Mouse (Mus musculus): ENCODE data around the gene Atp5e. TPM values are rescaled to one million over a fixed set of nuclear protein-coding genes. Genes with fewer than 3 reads are reported as not detected.

The Atp5e gene
- 953 and 1,053 TPM in 2 replicates for polyA plus RNA-seq (2014; fragmentation: Nextera tagmentation; extraction: Ambion mirVana)

DNA sequence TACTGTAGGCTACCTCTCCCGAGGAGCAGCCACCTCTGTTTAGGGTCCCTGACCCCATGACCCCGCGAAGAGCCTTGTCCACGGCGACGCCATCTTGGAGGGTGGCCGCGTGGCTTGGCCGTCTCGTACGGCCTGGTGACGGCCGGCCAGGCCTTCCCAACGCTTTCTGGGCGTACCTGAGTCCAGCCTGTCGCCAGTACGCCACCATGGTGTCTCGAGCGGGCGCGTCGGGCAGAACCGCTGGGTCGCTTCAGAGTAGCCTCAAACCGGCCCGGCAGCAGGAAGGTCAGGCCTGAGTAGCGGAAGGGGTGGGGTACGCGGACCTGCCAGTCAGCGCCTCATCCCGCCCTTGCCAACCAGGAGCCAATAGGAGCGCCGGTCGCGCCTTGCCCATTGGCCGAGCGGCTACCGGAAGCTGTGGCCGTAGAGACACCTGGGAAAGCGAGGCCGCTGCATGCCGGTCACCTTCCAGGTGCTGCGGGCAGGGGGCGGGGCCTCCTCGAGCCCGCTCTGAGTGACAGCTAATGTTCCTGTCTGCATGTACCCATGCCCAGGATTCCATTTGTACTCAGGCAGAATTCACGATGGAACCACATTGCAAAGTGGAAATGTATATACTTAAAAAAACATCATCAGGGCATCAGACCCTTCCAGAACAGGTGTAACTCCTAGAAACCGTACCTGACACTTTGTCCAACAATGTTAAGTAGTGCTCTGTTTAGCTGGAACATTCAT lies at the start of gene Atp5e:
Gene Atp5e, minus strand, starts transcription at position 317 of the 735 bp plus-strand sequence.
- H3K4me3 ChIP-seq (ENCODE audit: low read depth, low read length) = peak within 1 kb of the TSS; percentile 77
- H3K4me1 ChIP-seq (ENCODE audit: control insufficient read depth, insufficient read depth, low read length) = peaks cover 5% of the 10 kb centered on the region
- H3K36me3 ChIP-seq (ENCODE audit: control insufficient read depth, insufficient read depth, low read length) = peaks cover 21% of the 10 kb centered on the region
- H3K27ac ChIP-seq (ENCODE audit: low read depth, low read length) = peak within 1 kb of the TSS; percentile 78
- peak; percentile 100 for ATAC-seq (replicated peaks; ENCODE audit: insufficient number of reproducible peaks, low FRiP score, low TSS enrichment)
- 2% methylated on average over 48 of the region's 48 CpGs for WGBS (ENCODE audit: insufficient replicate concordance)
- peak within 1 kb of the TSS; percentile 99 for H3K4me2 ChIP-seq
- no peaks in the 10 kb centered on the region for H3K27me3 ChIP-seq (ENCODE audit: control insufficient read depth, insufficient read depth, low read length)
- H3K9me3 ChIP-seq (replicated peaks; ENCODE audit: control insufficient read depth, low read length) = no peaks in the 10 kb centered on the region
- H3K9ac ChIP-seq (ENCODE audit: low read depth, low read length) = peak within 1 kb of the TSS; percentile 88

DNA sequence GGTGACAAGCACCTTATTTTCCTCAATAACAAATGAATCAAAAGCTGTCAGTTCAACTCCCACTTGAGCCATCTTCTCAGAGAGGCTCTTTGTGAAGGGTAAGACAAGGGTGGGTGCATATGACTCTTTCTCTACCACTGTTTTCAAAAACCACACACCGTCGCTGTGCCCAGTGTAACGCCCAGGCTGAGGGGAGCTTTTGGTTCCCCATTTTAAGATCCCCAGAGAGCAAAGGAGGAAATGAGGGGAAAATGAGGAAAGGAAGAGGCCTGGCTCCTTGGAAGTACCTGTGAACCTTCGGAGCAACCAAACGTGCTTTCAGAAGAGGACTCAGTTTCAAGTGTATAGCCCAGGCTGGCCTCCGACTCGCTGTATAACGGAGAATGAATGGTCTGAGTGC lies 45.9 kb upstream of the Atp5e start:
- no peak overlapping the region for H3K27ac ChIP-seq (ENCODE audit: low read depth, low read length)
- 82% methylated on average over 8 of the region's 8 CpGs for WGBS (ENCODE audit: insufficient replicate concordance)
- no peak overlapping the region for H3K9ac ChIP-seq (ENCODE audit: low read depth, low read length)
- H3K36me3 ChIP-seq (ENCODE audit: control insufficient read depth, insufficient read depth, low read length) = no peaks in the 10 kb centered on the region
- ATAC-seq (replicated peaks; ENCODE audit: insufficient number of reproducible peaks, low FRiP score, low TSS enrichment) = no peak
- H3K9me3 ChIP-seq (replicated peaks; ENCODE audit: control insufficient read depth, low read length) = no peaks in the 10 kb centered on the region
- H3K4me1 ChIP-seq (ENCODE audit: control insufficient read depth, insufficient read depth, low read length) = no peaks in the 10 kb centered on the region
- no peaks in the 10 kb centered on the region for H3K27me3 ChIP-seq (ENCODE audit: control insufficient read depth, insufficient read depth, low read length)
- H3K4me2 ChIP-seq = no peak overlapping the region
- H3K4me3 ChIP-seq (ENCODE audit: low read depth, low read length) = no peak overlapping the region

DNA sequence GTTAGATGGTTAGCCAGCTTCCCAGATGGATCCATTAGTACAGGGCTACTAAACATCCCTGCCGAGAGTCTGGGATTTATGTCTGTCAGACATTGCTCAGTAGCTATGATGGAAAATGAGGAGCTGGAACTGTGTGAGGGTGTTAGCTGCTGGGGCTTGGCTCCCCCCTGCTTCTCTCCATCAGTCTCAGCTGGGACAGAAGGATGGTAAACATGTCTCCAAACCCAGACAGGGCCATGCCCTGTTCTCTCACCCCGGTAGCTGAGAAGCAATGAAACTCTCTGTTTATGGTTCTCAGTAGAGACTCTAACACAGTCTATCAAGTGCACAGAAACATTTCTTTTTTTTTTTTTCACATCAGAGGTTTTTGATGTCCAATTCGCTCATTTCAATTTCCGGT lies 44.1 kb upstream of the Atp5e start:
- Histone ChIP-seq H3K36me3 (ENCODE audit: control insufficient read depth, insufficient read depth, low read length) (no peaks in the 10 kb centered on the region), H3K4me2 (no peak overlapping the region), H3K4me3 (ENCODE audit: low read depth, low read length) (no peak overlapping the region), H3K4me1 (ENCODE audit: control insufficient read depth, insufficient read depth, low read length) (no peaks in the 10 kb centered on the region), H3K27me3 (ENCODE audit: control insufficient read depth, insufficient read depth, low read length) (no peaks in the 10 kb centered on the region), H3K9ac (ENCODE audit: low read depth, low read length) (no peak overlapping the region), H3K27ac (ENCODE audit: low read depth, low read length) (no peak overlapping the region), H3K9me3 (replicated peaks; ENCODE audit: control insufficient read depth, low read length) (no peaks in the 10 kb centered on the region)
- WGBS (ENCODE audit: insufficient replicate concordance) = 82% methylated on average over 4 of the region's 4 CpGs
- no peak for ATAC-seq (replicated peaks; ENCODE audit: insufficient number of reproducible peaks, low FRiP score, low TSS enrichment)

DNA sequence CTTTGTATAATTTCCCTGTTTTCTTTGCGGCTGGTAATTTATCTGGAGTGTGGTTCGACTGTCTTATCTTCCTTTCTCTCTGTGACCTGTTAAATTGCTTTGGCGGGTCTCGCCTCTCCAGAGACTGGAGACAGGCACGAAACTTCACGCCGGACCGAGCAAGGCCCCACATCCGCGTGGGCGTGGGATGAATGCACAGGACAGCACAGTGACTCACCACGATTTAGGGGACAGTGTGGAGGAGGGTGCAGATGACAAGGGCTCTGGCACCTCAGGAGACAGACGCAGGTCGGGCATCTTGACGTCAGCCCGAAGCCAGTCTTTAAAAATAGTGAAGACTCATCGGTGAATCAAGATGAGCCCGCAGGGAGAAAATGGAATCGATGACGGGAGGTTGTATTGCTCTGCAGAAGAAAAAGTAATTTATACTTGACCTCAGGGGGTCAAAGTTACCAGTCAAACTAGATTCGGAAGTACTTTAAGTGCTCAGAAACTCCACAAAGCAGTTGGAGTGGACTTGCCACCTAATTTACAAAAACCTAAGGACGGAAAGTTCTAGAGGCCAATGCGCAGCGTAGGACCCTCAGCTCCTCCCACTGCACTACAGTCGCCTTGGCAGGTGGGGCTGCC lies 39.0 kb upstream of the Atp5e start:
- ATAC-seq (replicated peaks; ENCODE audit: insufficient number of reproducible peaks, low FRiP score, low TSS enrichment) = no peak; the same call in 1 of the 2 replicates
- H3K4me3 ChIP-seq (ENCODE audit: low read depth, low read length) = no peak overlapping the region
- H3K9me3 ChIP-seq (replicated peaks; ENCODE audit: control insufficient read depth, low read length) = no peaks in the 10 kb centered on the region
- no peaks in the 10 kb centered on the region for H3K36me3 ChIP-seq (ENCODE audit: control insufficient read depth, insufficient read depth, low read length)
- no peaks in the 10 kb centered on the region for H3K27me3 ChIP-seq (ENCODE audit: control insufficient read depth, insufficient read depth, low read length)
- no peaks in the 10 kb centered on the region for H3K4me1 ChIP-seq (ENCODE audit: control insufficient read depth, insufficient read depth, low read length)
- no peak overlapping the region for H3K9ac ChIP-seq (ENCODE audit: low read depth, low read length)
- H3K27ac ChIP-seq (ENCODE audit: low read depth, low read length) = no peak overlapping the region
- peak overlapping the region; percentile 11 for H3K4me2 ChIP-seq
- 56% methylated on average over 25 of the region's 25 CpGs for WGBS (ENCODE audit: insufficient replicate concordance)

DNA sequence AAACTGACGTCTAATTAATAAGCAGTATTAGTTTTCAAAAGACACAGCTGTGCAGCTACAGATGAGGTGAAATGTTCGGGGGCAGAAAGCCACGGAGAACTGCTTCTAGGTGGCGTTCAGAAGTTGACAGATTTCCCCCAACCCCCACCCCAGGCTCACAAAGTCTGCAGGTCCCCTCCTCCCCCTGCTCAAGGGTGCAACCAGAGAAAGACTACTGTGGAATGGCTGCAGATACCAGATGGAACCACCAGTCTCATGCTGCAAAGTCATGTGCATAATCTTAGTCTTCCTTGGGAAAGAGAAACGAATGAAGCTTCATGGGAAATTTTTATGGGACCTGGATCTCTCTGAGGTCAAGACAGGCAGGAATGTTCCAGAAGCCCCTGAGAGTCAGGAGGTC lies 38.4 kb upstream of the Atp5e start:
- H3K27me3 ChIP-seq (ENCODE audit: control insufficient read depth, insufficient read depth, low read length) = no peaks in the 10 kb centered on the region
- H3K9me3 ChIP-seq (replicated peaks; ENCODE audit: control insufficient read depth, low read length) = no peaks in the 10 kb centered on the region
- no peak overlapping the region for H3K4me3 ChIP-seq (ENCODE audit: low read depth, low read length)
- no peaks in the 10 kb centered on the region for H3K36me3 ChIP-seq (ENCODE audit: control insufficient read depth, insufficient read depth, low read length)
- 50% methylated on average over 5 of the region's 5 CpGs for WGBS (ENCODE audit: insufficient replicate concordance)
- H3K27ac ChIP-seq (ENCODE audit: low read depth, low read length) = no peak overlapping the region
- H3K4me2 ChIP-seq = no peak overlapping the region; the same call in 1 of the 2 replicates
- ATAC-seq (replicated peaks; ENCODE audit: insufficient number of reproducible peaks, low FRiP score, low TSS enrichment) = no peak
- no peaks in the 10 kb centered on the region for H3K4me1 ChIP-seq (ENCODE audit: control insufficient read depth, insufficient read depth, low read length)
- no peak overlapping the region for H3K9ac ChIP-seq (ENCODE audit: low read depth, low read length)

DNA sequence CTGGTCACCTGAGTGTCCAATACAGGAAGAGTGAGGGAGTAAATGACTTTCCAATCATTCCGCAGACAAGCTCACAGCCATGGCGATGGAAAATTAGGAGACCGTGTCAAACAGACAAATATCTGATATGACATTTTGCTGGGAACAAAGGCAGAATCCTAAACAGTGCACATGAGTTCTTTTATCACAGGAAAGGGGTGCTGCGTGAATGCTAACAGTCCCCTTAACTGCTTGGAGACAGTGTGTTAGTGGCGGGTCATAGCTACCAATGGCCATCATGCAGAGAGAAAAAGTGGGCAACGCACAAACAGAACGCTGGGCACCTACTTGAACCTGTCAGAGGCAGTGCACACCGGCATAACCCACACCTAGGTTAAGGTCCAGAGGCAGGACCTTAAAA lies 37.6 kb upstream of the Atp5e start:
- no peaks in the 10 kb centered on the region for H3K9me3 ChIP-seq (replicated peaks; ENCODE audit: control insufficient read depth, low read length)
- no peak overlapping the region for H3K4me2 ChIP-seq
- H3K9ac ChIP-seq (ENCODE audit: low read depth, low read length) = no peak overlapping the region
- H3K4me3 ChIP-seq (ENCODE audit: low read depth, low read length) = no peak overlapping the region
- WGBS (ENCODE audit: insufficient replicate concordance) = 81% methylated on average over 8 of the region's 8 CpGs
- H3K4me1 ChIP-seq (ENCODE audit: control insufficient read depth, insufficient read depth, low read length) = no peaks in the 10 kb centered on the region
- H3K27ac ChIP-seq (ENCODE audit: low read depth, low read length) = no peak overlapping the region
- no peaks in the 10 kb centered on the region for H3K36me3 ChIP-seq (ENCODE audit: control insufficient read depth, insufficient read depth, low read length)
- ATAC-seq (replicated peaks; ENCODE audit: insufficient number of reproducible peaks, low FRiP score, low TSS enrichment) = no peak
- no peaks in the 10 kb centered on the region for H3K27me3 ChIP-seq (ENCODE audit: control insufficient read depth, insufficient read depth, low read length)

DNA sequence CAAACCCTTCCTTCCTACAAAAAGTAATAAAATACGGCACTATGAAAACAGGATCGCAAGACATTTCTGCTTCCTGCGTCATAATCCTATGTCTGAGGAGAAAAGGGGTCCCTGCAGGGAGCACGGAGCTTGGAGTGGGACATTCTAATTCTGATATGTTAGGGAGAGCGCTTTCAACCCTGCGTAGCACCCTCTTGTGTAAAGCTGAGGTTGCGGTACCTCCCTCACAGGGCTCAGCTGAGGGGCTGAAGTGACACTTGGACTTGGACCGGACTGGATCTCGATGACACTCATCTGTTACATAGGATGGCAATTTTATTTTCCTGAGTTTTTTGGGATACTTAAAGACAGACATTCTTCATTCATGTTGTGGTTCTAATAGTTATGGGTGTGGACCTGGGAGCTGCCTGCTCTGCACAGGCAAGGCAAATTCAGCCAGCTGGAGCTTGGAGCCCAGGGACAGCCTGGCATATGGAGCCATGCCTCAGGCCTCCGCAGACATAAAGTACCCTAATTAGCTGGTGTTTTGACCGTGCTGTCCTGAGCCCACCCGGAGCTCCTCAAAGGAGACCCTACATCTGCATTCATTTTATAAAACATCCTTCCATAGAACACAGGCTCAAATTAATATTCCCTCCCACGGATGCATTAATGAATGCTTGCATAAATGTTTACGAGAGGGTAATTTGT lies 37.1 kb upstream of the Atp5e start:
- Histone ChIP-seq H3K9me3 (replicated peaks; ENCODE audit: control insufficient read depth, low read length) (no peaks in the 10 kb centered on the region), H3K9ac (ENCODE audit: low read depth, low read length) (no peak overlapping the region), H3K36me3 (ENCODE audit: control insufficient read depth, insufficient read depth, low read length) (no peaks in the 10 kb centered on the region), H3K4me3 (ENCODE audit: low read depth, low read length) (no peak overlapping the region), H3K4me2 (no peak overlapping the region), H3K27ac (ENCODE audit: low read depth, low read length) (no peak overlapping the region), H3K27me3 (ENCODE audit: control insufficient read depth, insufficient read depth, low read length) (no peaks in the 10 kb centered on the region), H3K4me1 (ENCODE audit: control insufficient read depth, insufficient read depth, low read length) (no peaks in the 10 kb centered on the region)
- 83% methylated on average over 14 of the region's 14 CpGs for WGBS (ENCODE audit: insufficient replicate concordance)
- no peak for ATAC-seq (replicated peaks; ENCODE audit: insufficient number of reproducible peaks, low FRiP score, low TSS enrichment)

DNA sequence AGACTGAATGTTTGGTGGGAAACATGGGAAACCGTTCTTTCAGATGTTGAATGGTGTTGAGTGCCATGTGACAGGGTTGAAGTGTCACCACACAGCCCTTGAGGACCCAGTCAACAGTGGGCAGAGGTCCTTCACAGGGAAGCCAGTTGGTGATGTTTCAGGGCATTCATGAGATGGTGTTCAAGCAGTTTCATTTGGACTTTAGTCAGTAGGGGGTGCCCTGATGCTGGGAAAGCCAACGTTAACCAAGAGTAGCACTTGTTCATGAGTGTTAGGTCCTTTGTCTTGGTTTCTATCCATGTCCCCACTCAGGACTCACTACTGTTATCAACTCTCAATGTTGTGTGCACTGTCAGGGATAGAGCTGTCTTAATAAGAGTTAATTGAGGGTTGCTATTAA lies 29.0 kb upstream of the Atp5e start:
- no peaks in the 10 kb centered on the region for H3K4me1 ChIP-seq (ENCODE audit: control insufficient read depth, insufficient read depth, low read length)
- no peaks in the 10 kb centered on the region for H3K9me3 ChIP-seq (replicated peaks; ENCODE audit: control insufficient read depth, low read length)

More for the DNA sequence above, 29.0 kb upstream of the Atp5e start:
- Histone ChIP-seq H3K27ac (ENCODE audit: low read depth, low read length) (no peak overlapping the region), H3K4me2 (no peak overlapping the region), H3K27me3 (ENCODE audit: control insufficient read depth, insufficient read depth, low read length) (no peaks in the 10 kb centered on the region), H3K9ac (ENCODE audit: low read depth, low read length) (no peak overlapping the region), H3K36me3 (ENCODE audit: control insufficient read depth, insufficient read depth, low read length) (no peaks in the 10 kb centered on the region), H3K4me3 (ENCODE audit: low read depth, low read length) (no peak overlapping the region)
- ATAC-seq (replicated peaks; ENCODE audit: insufficient number of reproducible peaks, low FRiP score, low TSS enrichment) = no peak
- 67% methylated on average over 2 of the region's 2 CpGs for WGBS (ENCODE audit: insufficient replicate concordance)

All from heart, embryonic 11.5 days (tissue).